Mouse (Mus musculus) midbrain, embryonic 14.5 days (tissue): ENCODE measurements around the gene Prkaa2. TPM values are rescaled to one million over a fixed set of nuclear protein-coding genes. Genes with fewer than 3 reads are reported as not detected.
"Not testable (repeated sequence)": the region's sequence is repeated elsewhere in the genome, so short reads cannot be mapped to it uniquely, and the experiment has no call there.

Experiments
- ATAC-seq: fragments of 200-750 bp; cut with Nextera tagmentation; 2 replicates; pipeline ENCODE4 v1.8.0; 2017; ENCODE audit warnings: moderate number of reproducible peaks, moderate library complexity; ENCODE audit not compliant: low FRiP score, low TSS enrichment
- DNase-seq: peaks from one replicate; pipeline ENCODE4 v3.0.0-alpha.2; 2015
- H3K27ac ChIP-seq: fragments of 300-500 bp; sonication (generic); replicated peaks from 2 replicates; pipeline ENCODE4 v1.5.1; 2014; ENCODE audit warnings: mild to moderate bottlenecking, low read depth, low read length, moderate library complexity
- H3K27me3 ChIP-seq: fragments of 300-500 bp; sonication (generic); 2 replicates; pipeline ENCODE4 v1.6.1; 2014; ENCODE audit warnings: low read length, control low read depth, mixed read lengths; ENCODE audit not compliant: control insufficient read depth, insufficient read depth
- H3K36me3 ChIP-seq: fragments of 300-500 bp; sonication (generic); 2 replicates; pipeline ENCODE4 v1.6.1; 2014; ENCODE audit warnings: low read length, control low read depth; ENCODE audit not compliant: control insufficient read depth, insufficient read depth
- H3K4me1 ChIP-seq: fragments of 300-500 bp; sonication (generic); 2 replicates; pipeline ENCODE4 v1.6.1; 2014; ENCODE audit warnings: mild to moderate bottlenecking, antibody characterized with exemption, low read length, control low read depth; ENCODE audit not compliant: control insufficient read depth, insufficient read depth
- H3K4me2 ChIP-seq: fragments of 300-500 bp; sonication (generic); 2 replicates; pipeline ENCODE4 v1.6.1; 2014; ENCODE audit warnings: mild to moderate bottlenecking, low read length, moderate library complexity
- H3K4me3 ChIP-seq: fragments of 300-500 bp; sonication (generic); replicated peaks from 2 replicates; pipeline ENCODE4 v1.5.1; 2014; ENCODE audit warnings: low read depth, low read length
- H3K9ac ChIP-seq: fragments of 300-500 bp; sonication (generic); replicated peaks from 2 replicates; pipeline ENCODE4 v1.6.1; 2014; ENCODE audit warnings: mild to moderate bottlenecking, low read length, moderate library complexity
- H3K9me3 ChIP-seq: fragments of 300-500 bp; sonication (generic); 2 replicates; pipeline ENCODE4 v1.6.1; 2016; ENCODE audit warnings: low read length, control low read depth, mixed read lengths; ENCODE audit not compliant: control insufficient read depth
- WGBS: fragments of 180-500 bp; shearing (Covaris S2); extraction: QIAGEN DNeasy Blood & Tissue Kit; methylation state at CpG from one replicate; pipeline ENCODE4 v1.1.7; 2014; 5-methylcytosine and 5-hydroxymethylcytosine counted together
- polyA plus RNA-seq: library from polyadenylated mRNA; unstranded; fragments of >200 nt; fragmentation: Nextera tagmentation; extraction: Ambion mirVana; gene quantifications from 2 replicates; pipeline ENCODE4 v1.2.1, GENCODE M21; 2014

Prkaa2 gene
- polyA plus RNA-seq, 1 experiment from 2014 or later, result 19.4 TPM

DNA sequence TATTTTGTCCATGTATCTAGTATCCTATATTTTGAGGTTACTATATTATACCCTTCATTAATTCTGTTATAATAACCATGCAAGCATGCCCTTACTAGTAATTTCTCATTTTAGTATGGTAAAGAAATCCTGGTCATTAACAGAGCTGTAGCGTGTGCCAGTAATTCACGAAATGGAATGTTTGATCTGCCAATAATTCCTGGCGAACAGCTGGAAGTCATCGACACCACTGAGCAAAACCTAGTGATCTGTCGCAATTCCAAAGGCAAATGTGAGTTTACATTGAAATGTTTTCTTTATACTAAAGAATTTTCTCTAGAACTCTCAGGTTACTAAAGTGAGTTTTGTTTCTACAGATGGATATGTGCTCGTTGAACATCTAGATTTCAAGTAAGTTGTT lies 94.2 kb downstream of the Prkaa2 start:
- peaks cover 4% of the 10 kb centered on the region; the same call in 1 of the 2 replicates for H3K36me3 ChIP-seq
- H3K4me3 ChIP-seq, result no peak overlapping the region
- H3K9ac ChIP-seq, result no peak overlapping the region
- H3K4me1 ChIP-seq, result no peaks in the 10 kb centered on the region
- H3K4me2 ChIP-seq, result no peak overlapping the region
- no peak overlapping the region for H3K27ac ChIP-seq
- no peak for DNase-seq
- no peak for ATAC-seq
- 88% methylated on average over 6 of the region's 6 CpGs for WGBS
- H3K9me3 ChIP-seq, result no peaks in the 10 kb centered on the region
- no peaks in the 10 kb centered on the region for H3K27me3 ChIP-seq

GRCm38 (mm10) chr4:105013718-105014117 lies 96.0 kb downstream of the Prkaa2 start:
- Histone ChIP-seq H3K9ac (no peak overlapping the region), H3K4me2 (no peak overlapping the region), H3K4me3 (no peak overlapping the region), H3K4me1 (no peaks in the 10 kb centered on the region), H3K27me3 (no peaks in the 10 kb centered on the region), H3K27ac (no peak overlapping the region), H3K9me3 (0 out of 2 replicates have a peak, but pooled peaks cover 3% of the 10 kb centered on the region), H3K36me3 (peaks cover 4% of the 10 kb centered on the region; the same call in 1 of the 2 replicates)
- no peak for ATAC-seq
- WGBS, result 92% methylated on average over 7 of the region's 7 CpGs
- no peak for DNase-seq

DNA sequence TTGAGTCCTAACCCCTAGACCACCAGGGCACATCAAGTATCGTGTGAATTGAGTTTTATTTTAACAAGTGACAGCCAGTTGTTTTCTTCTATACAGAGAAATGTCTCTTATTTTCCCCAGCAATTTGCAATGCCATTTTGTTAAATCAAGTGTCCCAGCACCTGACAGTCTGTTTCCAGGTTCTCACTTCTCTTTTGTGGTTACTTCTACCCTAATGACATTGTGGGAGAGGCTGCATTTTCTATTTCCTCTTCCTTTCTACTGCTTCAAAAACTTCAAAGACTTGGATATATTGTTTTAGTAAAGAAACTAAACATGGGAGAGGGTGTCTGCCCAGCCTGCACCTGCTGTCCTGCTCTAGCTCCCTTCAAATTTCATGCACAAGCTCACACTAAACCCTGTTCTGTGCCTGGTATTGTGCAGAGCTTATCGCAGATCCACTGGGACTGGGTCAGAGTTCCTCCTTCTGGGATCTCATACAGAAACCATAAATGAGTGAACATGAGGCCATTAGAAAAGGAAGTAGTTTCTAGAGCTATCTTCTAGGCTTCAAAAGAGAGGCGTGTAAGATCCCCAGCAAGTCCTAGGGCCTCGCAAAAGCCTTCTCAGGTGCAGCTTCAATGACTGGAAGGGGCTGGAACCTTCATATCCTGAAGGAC lies 102.2 kb downstream of the Prkaa2 start:
- no peak overlapping the region for H3K9ac ChIP-seq
- no peaks in the 10 kb centered on the region for H3K27me3 ChIP-seq
- H3K4me1 ChIP-seq, result no peaks in the 10 kb centered on the region
- H3K27ac ChIP-seq, result no peak overlapping the region
- ATAC-seq (no peak), DNase-seq (no peak)
- H3K4me3 ChIP-seq, result no peak overlapping the region
- no peak overlapping the region for H3K4me2 ChIP-seq
- H3K36me3 ChIP-seq, result peaks cover under 1% of the 10 kb centered on the region; the same call in 1 of the 2 replicates
- 0 out of 2 replicates have a peak, but pooled peaks cover 3% of the 10 kb centered on the region for H3K9me3 ChIP-seq
- WGBS, result 88% methylated on average over 4 of the region's 4 CpGs

GRCm38 (mm10) chr4:105004649-105005048 lies 105.0 kb downstream of the Prkaa2 start:
- not testable (repeated sequence) for H3K4me1 ChIP-seq, H3K4me3 ChIP-seq, H3K9me3 ChIP-seq, DNase-seq, H3K36me3 ChIP-seq, H3K27me3 ChIP-seq, H3K27ac ChIP-seq, ATAC-seq, H3K9ac ChIP-seq, H3K4me2 ChIP-seq
- 87% methylated on average over 11 of the region's 12 CpGs for WGBS

GRCm38 (mm10) chr4:105004135-105004534 lies 105.6 kb downstream of the Prkaa2 start:
- WGBS, result 74% methylated on average over 8 of the region's 8 CpGs
- ATAC-seq (no peak), DNase-seq (no peak)
- H3K27ac ChIP-seq, result no peak overlapping the region
- H3K9ac ChIP-seq, result no peak overlapping the region
- 0 out of 2 replicates have a peak, but pooled peaks cover 3% of the 10 kb centered on the region for H3K9me3 ChIP-seq
- no peak overlapping the region for H3K4me3 ChIP-seq
- no peaks in the 10 kb centered on the region for H3K4me1 ChIP-seq
- H3K36me3 ChIP-seq, result no peaks in the 10 kb centered on the region
- no peaks in the 10 kb centered on the region for H3K27me3 ChIP-seq
- H3K4me2 ChIP-seq, result no peak overlapping the region

- Histone ChIP-seq H3K27ac (no peak overlapping the region), H3K9ac (no peak overlapping the region), H3K4me3 (no peak overlapping the region), H3K36me3 (no peaks in the 10 kb centered on the region), H3K4me2 (no peak overlapping the region), H3K4me1 (no peaks in the 10 kb centered on the region), H3K27me3 (no peaks in the 10 kb centered on the region), H3K9me3 (no peaks in the 10 kb centered on the region)
- WGBS, result 70% methylated on average over 1 of the region's 1 CpGs
- DNase-seq (no peak), ATAC-seq (no peak)
Observed at GRCm38 (mm10) chr4:105001736-105002135, 108.0 kb downstream of the Prkaa2 start.

DNA sequence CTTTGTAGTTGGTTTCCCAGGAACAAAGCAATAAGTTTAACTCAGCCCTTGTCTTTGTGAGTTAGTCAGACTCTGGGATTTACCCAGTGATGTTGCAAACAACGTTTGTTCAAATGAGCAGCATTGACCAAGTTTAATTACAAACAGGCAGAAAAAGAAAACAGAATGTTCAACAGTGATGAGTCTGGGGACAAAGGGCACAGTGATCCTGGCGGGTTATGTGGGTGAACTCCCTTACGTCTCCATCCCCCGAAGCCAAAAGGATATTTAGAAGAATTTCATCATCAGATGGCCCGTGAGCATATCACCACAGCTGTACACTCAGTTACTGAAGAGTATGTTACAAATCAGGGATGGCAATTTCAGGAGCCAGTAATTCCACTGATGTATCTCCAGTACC lies 110.0 kb downstream of the Prkaa2 start:
- ATAC-seq, result no peak
- no peak overlapping the region for H3K9ac ChIP-seq
- no peaks in the 10 kb centered on the region for H3K27me3 ChIP-seq
- H3K36me3 ChIP-seq, result no peaks in the 10 kb centered on the region
- H3K4me1 ChIP-seq, result no peaks in the 10 kb centered on the region
- no peak overlapping the region for H3K27ac ChIP-seq
- no peak overlapping the region for H3K4me3 ChIP-seq
- WGBS, result 83% methylated on average over 5 of the region's 5 CpGs
- no peak overlapping the region for H3K4me2 ChIP-seq
- DNase-seq, result no peak
- H3K9me3 ChIP-seq, result no peaks in the 10 kb centered on the region

DNA sequence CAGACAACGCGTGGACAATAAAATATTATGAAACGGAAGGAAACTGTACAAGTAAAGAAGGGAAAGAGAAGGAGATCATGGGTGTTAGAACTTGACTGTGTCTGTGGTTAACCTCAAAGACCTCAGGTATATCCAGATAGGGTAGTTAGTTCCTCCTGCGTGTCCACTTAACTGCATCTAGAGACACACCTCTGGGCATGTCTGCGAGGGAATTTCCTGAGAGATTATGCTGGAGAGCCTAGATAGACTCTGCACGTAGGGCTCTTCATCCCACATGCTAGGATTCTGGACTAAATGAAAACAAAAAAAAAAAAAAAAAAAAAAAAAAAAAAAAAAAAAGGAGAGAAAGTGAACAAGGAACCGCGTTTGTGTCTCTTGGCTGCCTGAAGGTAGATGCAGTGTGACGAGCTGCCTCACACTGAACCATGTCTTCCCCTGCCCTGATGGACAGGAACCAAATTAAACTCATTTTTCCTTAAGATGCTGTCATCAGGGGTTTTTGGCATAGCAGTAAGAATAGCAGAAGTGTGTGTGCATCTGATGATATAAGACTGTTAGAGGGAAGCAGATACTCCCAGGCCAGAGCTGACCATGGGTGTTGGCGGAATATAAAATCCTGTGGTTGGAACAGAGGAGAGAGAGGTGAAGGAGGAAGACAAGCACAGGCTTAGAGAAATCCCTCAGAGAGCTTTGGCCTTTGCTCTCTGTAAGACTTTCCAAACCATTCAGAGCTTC lies 116.4 kb downstream of the Prkaa2 start:
- Histone ChIP-seq H3K36me3 (no peaks in the 10 kb centered on the region), H3K9me3 (no peaks in the 10 kb centered on the region), H3K27me3 (no peaks in the 10 kb centered on the region), H3K4me3 (no peak overlapping the region), H3K4me1 (no peaks in the 10 kb centered on the region), H3K9ac (no peak overlapping the region), H3K27ac (no peak overlapping the region), H3K4me2 (no peak overlapping the region)
- DNase-seq (no peak), ATAC-seq (no peak)
- WGBS, result 90% methylated on average over 10 of the region's 10 CpGs

DNA sequence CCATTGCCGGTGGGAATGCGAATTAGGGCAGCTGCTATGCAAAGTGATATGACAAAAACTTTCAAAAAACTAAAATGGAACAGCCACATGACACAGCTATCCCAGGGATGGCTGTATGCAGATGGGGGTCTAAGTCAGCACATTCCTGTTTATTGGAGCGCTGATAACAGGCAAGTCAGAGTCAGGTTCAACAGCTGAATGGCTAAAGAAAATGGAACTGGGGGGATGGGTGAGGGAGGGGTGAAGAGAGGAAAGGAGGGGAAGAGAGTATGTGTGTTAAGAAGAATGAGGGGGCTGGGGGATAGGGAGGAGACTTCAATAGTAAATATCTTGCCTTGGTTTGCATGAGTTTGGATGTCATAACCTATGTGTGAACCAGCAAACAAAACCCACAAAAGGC lies 117.4 kb downstream of the Prkaa2 start:
- 80% methylated on average over 3 of the region's 3 CpGs for WGBS
- no peak for ATAC-seq
- Histone ChIP-seq H3K27me3 (no peaks in the 10 kb centered on the region), H3K9ac (no peak overlapping the region), H3K9me3 (no peaks in the 10 kb centered on the region), H3K4me1 (no peaks in the 10 kb centered on the region), H3K4me2 (no peak overlapping the region), H3K4me3 (no peak overlapping the region), H3K36me3 (no peaks in the 10 kb centered on the region), H3K27ac (no peak overlapping the region)
- DNase-seq, result no peak
